Mouse (Mus musculus): Measurements from ENCODE around the gene Hebp1.

The Hebp1 gene

GRCm38 (mm10) chr6:135197446-135197845 is 376 bp downstream of the Hebp1 start:
- DNase-seq (ENCODE audit: low spot score) = peak; percentile 53

- peak; percentile 91 for DNase-seq (ENCODE audit: low spot score)
These were observed 1.1 kb downstream of the Hebp1 start for GRCm38 (mm10) chr6:135196707-135197106.

GRCm38 (mm10) chr6:135194907-135195306 is 2.9 kb downstream of the Hebp1 start:
- peak; percentile 62 for DNase-seq (ENCODE audit: low spot score)

GRCm38 (mm10) chr6:135193733-135194132 is 4.1 kb downstream of the Hebp1 start:
- DNase-seq (ENCODE audit: low spot score) = no peak

GRCm38 (mm10) chr6:135192993-135193392 is 4.8 kb downstream of the Hebp1 start:
- no peak for DNase-seq (ENCODE audit: low spot score)

GRCm38 (mm10) chr6:135191906-135192305 is 5.9 kb downstream of the Hebp1 start:
- DNase-seq (ENCODE audit: low spot score) = no peak

GRCm38 (mm10) chr6:135190122-135190521 is 7.7 kb downstream of the Hebp1 start:
- DNase-seq (ENCODE audit: low spot score) = no peak

GRCm38 (mm10) chr6:135188629-135189028 is 9.2 kb downstream of the Hebp1 start:
- no peak for DNase-seq (ENCODE audit: low spot score)

- DNase-seq (ENCODE audit: low spot score) = no peak
These were observed 10.5 kb downstream of the Hebp1 start for GRCm38 (mm10) chr6:135187076-135187917.

- no peak for DNase-seq (ENCODE audit: low spot score)
These were observed 13.9 kb downstream of the Hebp1 start for GRCm38 (mm10) chr6:135183961-135184360.

- no peak for DNase-seq (ENCODE audit: low spot score)
These were observed 14.9 kb downstream of the Hebp1 start for GRCm38 (mm10) chr6:135182925-135183324.

GRCm38 (mm10) chr6:135178599-135178998 is 19.2 kb downstream of the Hebp1 start:
- no peak for DNase-seq (ENCODE audit: low spot score)

- DNase-seq (ENCODE audit: low spot score) = no peak
These were observed 20.6 kb downstream of the Hebp1 start for GRCm38 (mm10) chr6:135177271-135177670.

GRCm38 (mm10) chr6:135175014-135175413 is 22.8 kb downstream of the Hebp1 start:
- no peak for DNase-seq (ENCODE audit: low spot score)

GRCm38 (mm10) chr6:135171736-135172135 is 26.1 kb downstream of the Hebp1 start:
- DNase-seq (ENCODE audit: low spot score) = no peak

- no peak for DNase-seq (ENCODE audit: low spot score)
These were observed 28.6 kb downstream of the Hebp1 start for GRCm38 (mm10) chr6:135169246-135169645.

GRCm38 (mm10) chr6:135168471-135168870 is 29.4 kb downstream of the Hebp1 start:
- no peak for DNase-seq (ENCODE audit: low spot score)

GRCm38 (mm10) chr6:135167380-135168311 is 30.2 kb downstream of the Hebp1 start:
- peak; percentile 85 for DNase-seq (ENCODE audit: low spot score)

GRCm38 (mm10) chr6:135166712-135167111 is 31.1 kb downstream of the Hebp1 start:
- DNase-seq (ENCODE audit: low spot score) = peak; percentile 67

- peak; percentile 56 for DNase-seq (ENCODE audit: low spot score)
These were observed 31.6 kb downstream of the Hebp1 start for GRCm38 (mm10) chr6:135166262-135166661.

- DNase-seq (ENCODE audit: low spot score) = peak; percentile 87
These were observed 32.1 kb downstream of the Hebp1 start for GRCm38 (mm10) chr6:135165706-135166105.

GRCm38 (mm10) chr6:135165191-135165590 is 32.6 kb downstream of the Hebp1 start:
- DNase-seq (ENCODE audit: low spot score) = no peak

GRCm38 (mm10) chr6:135162861-135163260 is 35.0 kb downstream of the Hebp1 start:
- DNase-seq (ENCODE audit: low spot score) = no peak
